Mouse (Mus musculus) gastrocnemius, adult 2 months (tissue): ENCODE results near the gene Dnajc25. TPM values are rescaled to one million over a fixed set of nuclear protein-coding genes. Genes with fewer than 3 reads are reported as not detected.

Source experiments
- DNase-seq: peaks from one replicate; pipeline ENCODE4 v3.0.0; 2022
- H3K27ac ChIP-seq: fragments of 200-600 bp; 2 replicates; pipeline ENCODE4 v1.8.1; 2022; ENCODE audit warnings: mild to moderate bottlenecking
- H3K4me3 ChIP-seq: fragments of 200-600 bp; 2 replicates; pipeline ENCODE4 v1.8.1; 2022; ENCODE audit warnings: mild to moderate bottlenecking, moderate library complexity
- CTCF ChIP-seq: fragments of 200-600 bp; IDR thresholded peaks from 2 replicates; pipeline ENCODE4 v1.8.1; 2022; ENCODE audit warnings: antibody characterized with exemption, mild to moderate bottlenecking, moderate library complexity
- intact Hi-C: fragments of 180-260 bp; cut with DNase I; formaldehyde crosslinking; loops from one replicate; pipeline ENCODE4 v1.15.1; 2025
- total RNA-seq, 2 experiments: library from RNA; stranded (reverse); gene quantifications; 2 replicates each; pipeline ENCODE4 v1.2.3; 2021

Gene Dnajc25
- total RNA-seq, 2 experiments from 2014 or later = 10.8 to 12.4 TPM

DNA sequence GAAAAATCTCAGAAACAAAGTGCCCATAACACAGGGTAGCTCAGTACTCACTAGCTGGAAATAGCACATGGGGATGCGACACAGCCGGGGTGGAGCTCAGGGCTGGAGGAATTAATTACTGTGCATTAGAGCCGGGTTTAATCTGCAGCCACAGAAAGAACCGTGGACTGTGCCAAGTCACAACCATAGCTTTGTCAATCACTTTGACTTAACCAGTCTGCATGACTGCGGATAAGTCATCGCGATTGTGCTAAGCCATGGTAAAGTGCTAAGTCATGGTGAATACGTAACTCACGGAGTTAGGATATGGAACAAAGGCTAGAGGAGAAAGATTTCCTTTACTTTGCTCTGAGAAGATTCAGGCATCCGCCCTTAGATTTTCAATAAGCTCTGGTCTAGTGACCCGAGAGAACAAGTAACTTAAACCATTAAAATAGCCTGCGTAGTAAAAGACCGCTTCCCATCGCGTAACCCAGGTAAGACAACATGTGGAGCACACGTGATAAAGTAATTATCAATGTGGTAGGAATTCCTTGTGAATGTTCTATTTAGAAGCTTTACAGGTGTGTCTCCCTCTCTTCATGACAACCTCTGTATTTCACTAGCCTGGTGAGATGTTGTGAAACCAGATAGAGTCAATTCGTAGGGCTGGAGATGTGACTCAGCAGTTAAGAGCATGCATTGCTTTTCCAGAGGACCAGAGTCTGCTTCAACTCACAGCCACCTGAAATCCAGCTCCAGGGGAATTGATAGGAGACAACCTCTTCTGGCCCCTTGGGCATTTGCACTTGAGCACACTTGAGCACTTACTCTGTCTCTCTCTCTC lies 4.0 kb upstream of the Dnajc25 start:
- Histone ChIP-seq H3K27ac (no peak overlapping the region), H3K4me3 (no peak overlapping the region)
- intact Hi-C loops = no loop called here
- no peak for TF ChIP-seq CTCF
- DNase-seq = no peak

- DNase-seq = no peak
- Histone ChIP-seq H3K27ac (no peak overlapping the region), H3K4me3 (no peak overlapping the region)
- TF ChIP-seq CTCF = no peak
- intact Hi-C loops = no loop called here
Observed at GRCm38 (mm10) chr4:58992195-58992594, 2.7 kb upstream of the Dnajc25 start.

GRCm38 (mm10) chr4:58995251-58995693 lies 410 bp downstream of the Dnajc25 start:
- TF ChIP-seq CTCF = no peak
- Histone ChIP-seq H3K4me3 (no peak overlapping the region), H3K27ac (no peak overlapping the region)
- DNase-seq = no peak
- intact Hi-C loops = no loop called here

DNA sequence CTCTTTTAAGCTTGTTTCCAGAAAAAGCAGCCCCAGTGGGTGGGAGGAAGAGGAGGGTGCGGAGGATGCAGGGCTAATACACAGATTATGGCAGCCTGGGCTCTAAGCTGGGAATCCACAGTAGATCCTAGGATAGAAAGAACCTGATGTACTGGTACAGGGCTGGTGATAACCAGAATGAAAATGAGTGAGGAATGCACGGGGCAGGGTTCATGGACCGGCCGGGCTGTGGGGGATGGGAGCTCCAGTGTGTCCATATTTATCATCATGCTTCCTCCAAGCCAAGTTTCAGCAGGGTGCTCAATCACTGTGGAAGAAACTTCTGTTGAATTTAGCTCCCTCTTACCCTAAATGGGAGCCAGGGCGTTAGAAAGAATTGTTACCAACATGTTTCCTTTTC lies 2.2 kb downstream of the Dnajc25 start:
- Histone ChIP-seq H3K4me3 (no peak overlapping the region), H3K27ac (no peak overlapping the region)
- TF ChIP-seq CTCF = no peak
- intact Hi-C loops = no loop called here
- no peak for DNase-seq

- no peak for DNase-seq
Observed at GRCm38 (mm10) chr4:58998688-58999087, 3.8 kb downstream of the Dnajc25 start.

GRCm38 (mm10) chr4:58999686-59000085 lies 4.8 kb downstream of the Dnajc25 start:
- intact Hi-C loops = loop anchor here (1.0 to 5.0 kb wide), 2 partner anchors 13 to 38 kb away; partner anchors contain the start of gene Gng10
- peak; percentile 73 for DNase-seq
- Histone ChIP-seq H3K4me3 (no peak overlapping the region), H3K27ac (no peak overlapping the region)
- no peak; the same call in 1 of the 2 replicates for TF ChIP-seq CTCF

More at GRCm38 (mm10) chr4:58998688-58999087, 3.8 kb downstream of the Dnajc25 start:
- Histone ChIP-seq H3K27ac (no peak overlapping the region), H3K4me3 (no peak overlapping the region)
- no peak for TF ChIP-seq CTCF
- intact Hi-C loops = no loop called here

- H3K4me3 ChIP-seq = no peak overlapping the region
- peak; percentile 57 for TF ChIP-seq CTCF
- intact Hi-C loops = loop anchor here (1.0 to 5.0 kb wide), 2 partner anchors 14 to 37 kb away; partner anchors contain the start of gene Gng10
- no peak overlapping the region for H3K27ac ChIP-seq
- DNase-seq = peak; percentile 46
Observed at GRCm38 (mm10) chr4:59000614-59001013, 5.8 kb downstream of the Dnajc25 start.

- intact Hi-C loops = loop anchor here (5.0 kb wide), 1 partner anchor 34 kb away; the partner anchor contains the start of gene Gng10
- TF ChIP-seq CTCF = no peak
- DNase-seq = peak; percentile 97
- H3K27ac ChIP-seq = peak within 1 kb of the TSS; percentile 97
- peak within 1 kb of the TSS; percentile 92 for H3K4me3 ChIP-seq
Observed at GRCm38 (mm10) chr4:59002948-59003805, 8.3 kb downstream of the Dnajc25 start, which contains the start of gene Gm20503. Gm20503 (plus strand) TSS chr4:59003210.

- H3K27ac ChIP-seq = peak overlapping the region; percentile 97
- no peak for TF ChIP-seq CTCF
- intact Hi-C loops = loop anchor here (5.0 kb wide), 1 partner anchor 33 kb away; the partner anchor contains the start of gene Gng10
- DNase-seq = no peak
- H3K4me3 ChIP-seq = peak overlapping the region; percentile 92
Observed at GRCm38 (mm10) chr4:59003806-59004200, 8.9 kb downstream of the Dnajc25 start.

DNA sequence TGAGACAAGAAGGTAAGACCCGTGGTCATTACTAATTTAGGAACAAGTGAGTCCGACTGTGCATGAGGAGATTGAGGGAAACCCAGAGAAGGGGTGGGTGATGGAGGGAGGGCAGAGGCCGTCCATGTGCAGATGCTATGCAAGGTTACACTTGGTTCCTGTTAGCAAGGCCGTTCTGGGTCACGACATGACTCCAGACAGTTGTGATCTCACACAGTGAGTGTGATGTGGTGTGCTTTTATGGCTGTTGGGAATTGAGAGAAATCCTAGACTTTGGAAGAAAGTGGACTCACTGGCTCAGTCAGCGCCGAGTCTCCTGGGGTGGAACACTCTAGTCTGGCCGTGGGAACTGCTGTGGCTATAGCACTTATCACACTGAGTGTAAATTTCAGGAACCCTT lies 11.3 kb downstream of the Dnajc25 start:
- no peak for TF ChIP-seq CTCF
- intact Hi-C loops = no loop called here
- Histone ChIP-seq H3K4me3 (peak overlapping the region; percentile 39), H3K27ac (peak overlapping the region; percentile 97)
- no peak for DNase-seq

GRCm38 (mm10) chr4:59007016-59007415 lies 12.2 kb downstream of the Dnajc25 start:
- DNase-seq = peak; percentile 31
- TF ChIP-seq CTCF = no peak
- Histone ChIP-seq H3K4me3 (peak overlapping the region; percentile 39), H3K27ac (peak overlapping the region; percentile 97)
- intact Hi-C loops = no loop called here

DNA sequence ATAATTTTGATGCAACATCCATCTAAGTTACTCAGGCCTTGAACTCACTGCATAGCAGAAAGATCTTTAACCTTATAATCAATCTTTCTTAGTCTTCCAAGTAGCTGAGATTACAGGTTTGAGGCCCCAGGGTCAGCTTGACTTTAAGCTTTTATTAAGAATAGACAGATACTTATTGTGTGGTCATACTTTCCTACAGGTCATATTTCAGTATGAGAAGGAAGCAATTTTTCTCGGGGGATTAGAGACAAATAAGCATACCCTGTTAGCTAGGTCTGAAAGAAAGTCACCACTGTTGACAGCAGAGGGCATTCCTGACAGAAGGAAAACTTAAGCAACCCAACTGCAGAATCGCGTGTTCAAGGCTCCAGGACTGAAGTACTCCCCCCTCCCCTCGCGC lies 13.1 kb downstream of the Dnajc25 start:
- Histone ChIP-seq H3K4me3 (no peak overlapping the region), H3K27ac (peak overlapping the region; percentile 97; the same call in 1 of the 2 replicates)
- intact Hi-C loops = no loop called here
- DNase-seq = no peak
- TF ChIP-seq CTCF = no peak

GRCm38 (mm10) chr4:59009186-59009585 lies 14.3 kb downstream of the Dnajc25 start:
- intact Hi-C loops = no loop called here
- no peak for TF ChIP-seq CTCF
- no peak overlapping the region for H3K27ac ChIP-seq
- H3K4me3 ChIP-seq = no peak overlapping the region
- no peak for DNase-seq
